9 mouse cellular contexts compared by ENCODE assay signal in genomic region chr5:38308873-38309272, GRCm38 (mm10). TPM values are rescaled to one million over a fixed set of nuclear protein-coding genes. Genes with fewer than 3 reads are reported as not detected.
DNase-seq lines count a peak whose midpoint lies in the region; ATAC-seq and TF ChIP-seq lines count a peak whose summit lies in the region.
"Had no signal": no experiment of that assay in that cellular context is flagged by ENCODE, and none has a peak within 500 bp of the region (broad histone marks: within the 10 kb centered on the region; RNA-seq: fewer than 3 reads in every experiment).

No protein-coding gene starts in this region.

- H3K4me2 ChIP-seq in hindbrain, embryonic 13.5 days: no peak overlapping the region
- no peak overlapping the region for H3K4me2 ChIP-seq in hindbrain, embryonic 16.5 days (ENCODE audit: low read length)
- H3K4me2 ChIP-seq: embryonic facial prominence, embryonic 12.5 days had no signal

- no peak for ATAC-seq in hindbrain, embryonic 13.5 days (ENCODE audit: low FRiP score)
- ATAC-seq in hindbrain, embryonic 16.5 days: 0 out of 2 replicates have a peak, but pooled peaks have one; percentile 25
- ATAC-seq in megakaryocyte progenitor cell, adult 5-6 weeks (replicated peaks; ENCODE audit: poor library complexity): peak; percentile 79

- intact Hi-C loops in left cerebral cortex, adult 2 months (cut with DNase I): no loop called here

- DNase-seq in hindbrain, embryonic 10.5 days (ENCODE audit: low spot score): peak; percentile 66
- peak; percentile 75 for DNase-seq in ZHBTc4 (ENCODE audit: low read depth, low spot score)
- peak; percentile 47 to 69 for DNase-seq in left cerebral cortex, adult 2 months (ENCODE audit: extremely low spot score in 1 of 2, low spot score in 2 of 2)
- DNase-seq in spleen, postnatal 4 days (ENCODE audit: low spot score in 2 of 2): peak; percentile 38 to 73

- no peaks in the 10 kb centered on the region for H3K4me1 ChIP-seq in hindbrain, embryonic 10.5 days (replicated peaks)
- H3K4me1 ChIP-seq in hindbrain, embryonic 13.5 days (replicated peaks): no peaks in the 10 kb centered on the region
- no peaks in the 10 kb centered on the region for H3K4me1 ChIP-seq in cortical plate, adult 2 months (ENCODE audit: control insufficient read depth, insufficient read depth, low read length)
- no peaks in the 10 kb centered on the region for H3K4me1 ChIP-seq in hindbrain, embryonic 16.5 days (ENCODE audit: control insufficient read depth, insufficient read depth, low read depth, low read length)
- H3K4me1 ChIP-seq: embryonic facial prominence, embryonic 12.5 days had no signal

- no peak for TF ChIP-seq POLR2A in cortical plate, adult 2 months (IDR thresholded peaks at IDR 0.05; ENCODE audit: extremely low read depth, insufficient read depth, low read length)

- H3K36me3 ChIP-seq in hindbrain, embryonic 10.5 days: no peaks in the 10 kb centered on the region
- no peaks in the 10 kb centered on the region for H3K36me3 ChIP-seq in hindbrain, embryonic 13.5 days
- no peaks in the 10 kb centered on the region for H3K36me3 ChIP-seq in hindbrain, embryonic 16.5 days (ENCODE audit: control insufficient read depth, insufficient read depth, low read length)
- H3K36me3 ChIP-seq: embryonic facial prominence, embryonic 12.5 days had no signal

- TF ChIP-seq CTCF in cortical plate, adult 2 months (IDR thresholded peaks at IDR 0.05; ENCODE audit: extremely low read depth, insufficient read depth, low read length): peak; percentile 59
- TF ChIP-seq CTCF in left cerebral cortex, adult 2 months (IDR thresholded peaks at IDR 0.05): peak; percentile 65

- 0 out of 2 replicates have a peak, but pooled peaks cover 3% of the 10 kb centered on the region for H3K9me3 ChIP-seq in hindbrain, embryonic 10.5 days
- no peaks in the 10 kb centered on the region for H3K9me3 ChIP-seq in hindbrain, embryonic 13.5 days
- no peaks in the 10 kb centered on the region for H3K9me3 ChIP-seq in hindbrain, embryonic 16.5 days (ENCODE audit: control insufficient read depth, low read length)
- H3K9me3 ChIP-seq: embryonic facial prominence, embryonic 12.5 days had no signal

- WGBS in hindbrain, embryonic 10.5 days: 50% methylated on average over 5 of the region's 5 CpGs
- 55% methylated on average over 5 of the region's 5 CpGs for WGBS in hindbrain, embryonic 13.5 days
- WGBS in hindbrain, embryonic 16.5 days: 59% methylated on average over 5 of the region's 5 CpGs

- H3K27ac ChIP-seq in hindbrain, embryonic 10.5 days: no peak overlapping the region
- H3K27ac ChIP-seq in hindbrain, embryonic 13.5 days: no peak overlapping the region
- H3K27ac ChIP-seq in cortical plate, adult 2 months (ENCODE audit: insufficient read depth, low read length): no peak overlapping the region
- no peak overlapping the region for H3K27ac ChIP-seq in hindbrain, embryonic 16.5 days (ENCODE audit: low read depth, low read length)
- H3K27ac ChIP-seq in left cerebral cortex, adult 2 months: no peak overlapping the region
- H3K27ac ChIP-seq: embryonic facial prominence, embryonic 12.5 days had no signal

- peaks cover 16% of the 10 kb centered on the region for H3K27me3 ChIP-seq in hindbrain, embryonic 10.5 days (ENCODE audit: insufficient read depth, poor library complexity, severe bottlenecking)
- H3K27me3 ChIP-seq in hindbrain, embryonic 13.5 days: peaks cover 13% of the 10 kb centered on the region; the same call in 1 of the 2 replicates
- H3K27me3 ChIP-seq in hindbrain, embryonic 16.5 days (replicated peaks; ENCODE audit: control insufficient read depth, insufficient read depth, low read length): peaks cover 5% of the 10 kb centered on the region; the same call in 1 of the 2 replicates
- H3K27me3 ChIP-seq: embryonic facial prominence, embryonic 12.5 days had no signal

- H3K4me3 ChIP-seq in hindbrain, embryonic 10.5 days: no peak overlapping the region
- H3K4me3 ChIP-seq in hindbrain, embryonic 13.5 days: no peak overlapping the region
- H3K4me3 ChIP-seq in cortical plate, adult 2 months (ENCODE audit: insufficient read depth, low read length): no peak overlapping the region
- H3K4me3 ChIP-seq in hindbrain, embryonic 16.5 days (ENCODE audit: low read length): no peak overlapping the region
- no peak overlapping the region for H3K4me3 ChIP-seq in left cerebral cortex, adult 2 months
- H3K4me3 ChIP-seq: embryonic facial prominence, embryonic 12.5 days had no signal

- no peak overlapping the region for H3K9ac ChIP-seq in hindbrain, embryonic 13.5 days
- H3K9ac ChIP-seq in hindbrain, embryonic 16.5 days (ENCODE audit: low read depth, low read length): no peak overlapping the region
- H3K9ac ChIP-seq: embryonic facial prominence, embryonic 12.5 days had no signal

RNA-seq across cellular contexts. Expression of gene Drd5, which starts 10.3 kb away (rescaled TPM):
- not detected in 2 replicates for polyA plus RNA-seq in hindbrain, embryonic 10.5 days (2016; fragmentation: Nextera tagmentation; extraction: Ambion mirVana)
- polyA plus RNA-seq in hindbrain, embryonic 13.5 days (2015; fragmentation: Nextera tagmentation; extraction: Ambion mirVana): 0.13 and 0.35 TPM in 2 replicates
- 0.84 and 2.6 TPM in 2 replicates for polyA plus RNA-seq in cortical plate, adult 2 months (2012; rRNA removed)
- 1.1 TPM in 2 replicates for polyA plus RNA-seq in hindbrain, embryonic 16.5 days (2015; fragmentation: Nextera tagmentation; extraction: Ambion mirVana)
- total RNA-seq in left cerebral cortex, adult 2 months (2021): 1 to 10 TPM; 1.4 to 2.0 TPM
- not detected in 2 replicates for total RNA-seq in megakaryocyte progenitor cell, adult 5-6 weeks (2015)
- not detected in 2 replicates for total RNA-seq in megakaryocyte progenitor cell, adult 5-6 weeks (2017)

RNA-seq across cellular contexts. Expression of gene Otop1, which starts 33.1 kb away (rescaled TPM):
- polyA plus RNA-seq in hindbrain, embryonic 10.5 days (2016; fragmentation: Nextera tagmentation; extraction: Ambion mirVana): 0.06 and 0.07 TPM in 2 replicates
- polyA plus RNA-seq in hindbrain, embryonic 13.5 days (2015; fragmentation: Nextera tagmentation; extraction: Ambion mirVana): not detected in 2 replicates
- 0.02 TPM in 1 of 2 replicates, not detected in the other for polyA plus RNA-seq in cortical plate, adult 2 months (2012; rRNA removed)
- polyA plus RNA-seq in hindbrain, embryonic 16.5 days (2015; fragmentation: Nextera tagmentation; extraction: Ambion mirVana): 0.07 TPM in 1 of 2 replicates, not detected in the other
- total RNA-seq in left cerebral cortex, adult 2 months (2021): not detected
- not detected in 2 replicates for total RNA-seq in megakaryocyte progenitor cell, adult 5-6 weeks (2015)
- total RNA-seq in megakaryocyte progenitor cell, adult 5-6 weeks (2017): not detected in 2 replicates

RNA-seq across cellular contexts. Expression of gene Tmem128, which starts 48.9 kb away (rescaled TPM):
- polyA plus RNA-seq in hindbrain, embryonic 10.5 days (2016; fragmentation: Nextera tagmentation; extraction: Ambion mirVana): 81.7 and 93.4 TPM in 2 replicates
- polyA plus RNA-seq in hindbrain, embryonic 13.5 days (2015; fragmentation: Nextera tagmentation; extraction: Ambion mirVana): 101 and 104 TPM in 2 replicates
- 47.5 and 48.0 TPM in 2 replicates for polyA plus RNA-seq in cortical plate, adult 2 months (2012; rRNA removed)
- polyA plus RNA-seq in hindbrain, embryonic 16.5 days (2015; fragmentation: Nextera tagmentation; extraction: Ambion mirVana): 89.3 and 91.4 TPM in 2 replicates
- total RNA-seq in left cerebral cortex, adult 2 months (2021): 10 to 100 TPM; 30.1 to 34.1 TPM
- 53.2 and 68.8 TPM in 2 replicates for total RNA-seq in megakaryocyte progenitor cell, adult 5-6 weeks (2015)
- 17.0 and 19.1 TPM in 2 replicates for total RNA-seq in megakaryocyte progenitor cell, adult 5-6 weeks (2017)
